Mouse (Mus musculus): ENCODE results near the gene Gpr26. TPM values are rescaled to one million over a fixed set of nuclear protein-coding genes. Genes with fewer than 3 reads are reported as not detected.

Gpr26 gene
- polyA plus RNA-seq, 1 experiment from 2014 or later: 0.15 TPM

- Histone ChIP-seq H3K4me1 (replicated peaks; ENCODE audit: control insufficient read depth, insufficient read depth, low read length) (no peaks in the 10 kb centered on the region; the same call in 1 of the 2 replicates), H3K4me2 (ENCODE audit: low read depth, low read length, severe bottlenecking) (no peak overlapping the region), H3K4me3 (ENCODE audit: low read depth, low read length) (no peak overlapping the region), H3K36me3 (ENCODE audit: control insufficient read depth, insufficient read depth, low read length) (no peaks in the 10 kb centered on the region), H3K27ac (ENCODE audit: low read depth, low read length) (no peak overlapping the region), H3K27me3 (ENCODE audit: control insufficient read depth, insufficient read depth, low read length) (no peaks in the 10 kb centered on the region), H3K9ac (ENCODE audit: low read length) (no peak overlapping the region), H3K9me3 (ENCODE audit: control insufficient read depth, low read length) (no peaks in the 10 kb centered on the region)
- DNase-seq (ENCODE audit: low spot score) (no peak), ATAC-seq (replicated peaks; ENCODE audit: low FRiP score) (peak; percentile 46; the same call in 1 of the 2 replicates)
- 18% methylated on average over 1 of the region's 1 CpGs for WGBS
These were observed 46.9 kb downstream of the Gpr26 start for GRCm38 (mm10) chr7:132012969-132013679.

- Histone ChIP-seq H3K4me2 (ENCODE audit: low read depth, low read length, severe bottlenecking) (no peak overlapping the region), H3K9me3 (ENCODE audit: control insufficient read depth, low read length) (no peaks in the 10 kb centered on the region), H3K4me3 (ENCODE audit: low read depth, low read length) (no peak overlapping the region), H3K27me3 (ENCODE audit: control insufficient read depth, insufficient read depth, low read length) (no peaks in the 10 kb centered on the region), H3K27ac (ENCODE audit: low read depth, low read length) (no peak overlapping the region), H3K4me1 (replicated peaks; ENCODE audit: control insufficient read depth, insufficient read depth, low read length) (no peaks in the 10 kb centered on the region; the same call in 1 of the 2 replicates), H3K9ac (ENCODE audit: low read length) (no peak overlapping the region), H3K36me3 (ENCODE audit: control insufficient read depth, insufficient read depth, low read length) (no peaks in the 10 kb centered on the region)
- DNase-seq (ENCODE audit: low spot score): no peak
- WGBS: 86% methylated on average over 5 of the region's 5 CpGs
- ATAC-seq (replicated peaks; ENCODE audit: low FRiP score): no peak
These were observed 47.7 kb downstream of the Gpr26 start for GRCm38 (mm10) chr7:132013970-132014369.

- H3K9ac ChIP-seq (ENCODE audit: low read length): no peak overlapping the region
- H3K4me2 ChIP-seq (ENCODE audit: low read depth, low read length, severe bottlenecking): no peak overlapping the region
- no peak for DNase-seq (ENCODE audit: low spot score)
- H3K36me3 ChIP-seq (ENCODE audit: control insufficient read depth, insufficient read depth, low read length): no peaks in the 10 kb centered on the region
- H3K4me3 ChIP-seq (ENCODE audit: low read depth, low read length): no peak overlapping the region
- no peaks in the 10 kb centered on the region for H3K27me3 ChIP-seq (ENCODE audit: control insufficient read depth, insufficient read depth, low read length)
- no peak for ATAC-seq (replicated peaks; ENCODE audit: low FRiP score)
- no peaks in the 10 kb centered on the region for H3K9me3 ChIP-seq (ENCODE audit: control insufficient read depth, low read length)
- H3K4me1 ChIP-seq (replicated peaks; ENCODE audit: control insufficient read depth, insufficient read depth, low read length): no peaks in the 10 kb centered on the region; the same call in 1 of the 2 replicates
- no peak overlapping the region for H3K27ac ChIP-seq (ENCODE audit: low read depth, low read length)
- 3% methylated on average over 3 of the region's 3 CpGs for WGBS
These were observed 48.9 kb downstream of the Gpr26 start for GRCm38 (mm10) chr7:132015193-132015592.

- Histone ChIP-seq H3K4me2 (ENCODE audit: low read depth, low read length, severe bottlenecking) (no peak overlapping the region), H3K9ac (ENCODE audit: low read length) (no peak overlapping the region), H3K9me3 (ENCODE audit: control insufficient read depth, low read length) (no peaks in the 10 kb centered on the region), H3K27me3 (ENCODE audit: control insufficient read depth, insufficient read depth, low read length) (no peaks in the 10 kb centered on the region), H3K4me1 (replicated peaks; ENCODE audit: control insufficient read depth, insufficient read depth, low read length) (no peaks in the 10 kb centered on the region; the same call in 1 of the 2 replicates), H3K36me3 (ENCODE audit: control insufficient read depth, insufficient read depth, low read length) (no peaks in the 10 kb centered on the region), H3K4me3 (ENCODE audit: low read depth, low read length) (no peak overlapping the region), H3K27ac (ENCODE audit: low read depth, low read length) (no peak overlapping the region)
- 56% methylated on average over 3 of the region's 3 CpGs for WGBS
- DNase-seq (ENCODE audit: low spot score) (no peak), ATAC-seq (replicated peaks; ENCODE audit: low FRiP score) (no peak)
These were observed 49.7 kb downstream of the Gpr26 start for GRCm38 (mm10) chr7:132015933-132016332.

GRCm38 (mm10) chr7:132025591-132025990, 59.3 kb downstream of the Gpr26 start:
- no peak for ATAC-seq (replicated peaks; ENCODE audit: low FRiP score)
- DNase-seq (ENCODE audit: low spot score): no peak
- H3K4me1 ChIP-seq (replicated peaks; ENCODE audit: control insufficient read depth, insufficient read depth, low read length): no peaks in the 10 kb centered on the region
- no peaks in the 10 kb centered on the region for H3K27me3 ChIP-seq (ENCODE audit: control insufficient read depth, insufficient read depth, low read length)
- H3K4me2 ChIP-seq (ENCODE audit: low read depth, low read length, severe bottlenecking): no peak overlapping the region
- no peaks in the 10 kb centered on the region for H3K36me3 ChIP-seq (ENCODE audit: control insufficient read depth, insufficient read depth, low read length)
- WGBS: 66% methylated on average over 6 of the region's 6 CpGs
- no peak overlapping the region for H3K9ac ChIP-seq (ENCODE audit: low read length)
- no peak overlapping the region for H3K4me3 ChIP-seq (ENCODE audit: low read depth, low read length)
- no peaks in the 10 kb centered on the region for H3K9me3 ChIP-seq (ENCODE audit: control insufficient read depth, low read length)
- no peak overlapping the region for H3K27ac ChIP-seq (ENCODE audit: low read depth, low read length)

- Histone ChIP-seq H3K27ac (ENCODE audit: low read depth, low read length) (no peak overlapping the region), H3K4me3 (ENCODE audit: low read depth, low read length) (no peak overlapping the region), H3K36me3 (ENCODE audit: control insufficient read depth, insufficient read depth, low read length) (no peaks in the 10 kb centered on the region), H3K4me2 (ENCODE audit: low read depth, low read length, severe bottlenecking) (no peak overlapping the region), H3K9me3 (ENCODE audit: control insufficient read depth, low read length) (no peaks in the 10 kb centered on the region), H3K4me1 (replicated peaks; ENCODE audit: control insufficient read depth, insufficient read depth, low read length) (no peaks in the 10 kb centered on the region), H3K9ac (ENCODE audit: low read length) (no peak overlapping the region), H3K27me3 (ENCODE audit: control insufficient read depth, insufficient read depth, low read length) (no peaks in the 10 kb centered on the region)
- ATAC-seq (replicated peaks; ENCODE audit: low FRiP score): no peak
- DNase-seq (ENCODE audit: low spot score): no peak
- 80% methylated on average over 6 of the region's 6 CpGs for WGBS
These were observed 60.4 kb downstream of the Gpr26 start for GRCm38 (mm10) chr7:132026671-132027070.

GRCm38 (mm10) chr7:132031940-132032531, 65.8 kb downstream of the Gpr26 start:
- Histone ChIP-seq H3K36me3 (ENCODE audit: control insufficient read depth, insufficient read depth, low read length) (no peaks in the 10 kb centered on the region), H3K4me2 (ENCODE audit: low read depth, low read length, severe bottlenecking) (no peak overlapping the region), H3K27me3 (ENCODE audit: control insufficient read depth, insufficient read depth, low read length) (no peaks in the 10 kb centered on the region), H3K27ac (ENCODE audit: low read depth, low read length) (no peak overlapping the region), H3K9ac (ENCODE audit: low read length) (no peak overlapping the region), H3K9me3 (ENCODE audit: control insufficient read depth, low read length) (no peaks in the 10 kb centered on the region), H3K4me3 (ENCODE audit: low read depth, low read length) (no peak overlapping the region), H3K4me1 (replicated peaks; ENCODE audit: control insufficient read depth, insufficient read depth, low read length) (0 out of 2 replicates have a peak, but pooled peaks cover 7% of the 10 kb centered on the region)
- DNase-seq (ENCODE audit: low spot score): no peak
- no peak for ATAC-seq (replicated peaks; ENCODE audit: low FRiP score)
- 59% methylated on average over 6 of the region's 6 CpGs for WGBS
